Mouse (Mus musculus) spleen, adult 2 months (tissue): ENCODE data around the gene Fdx1l. TPM values are rescaled to one million over a fixed set of nuclear protein-coding genes. Genes with fewer than 3 reads are reported as not detected.
A peak's percentile ranks its signal among the peaks of the same experiment; 100 is the strongest.

Experiments
- DNase-seq, 2 experiments: peaks; one replicate each; pipeline versions ENCODE4 v3.0.0 to v3.0.0-alpha.2; 2012 to 2021; ENCODE audit warnings: low spot score in 2 of 2, low read depth in 1 of 2
- H3K27ac ChIP-seq: fragments of 200-500 bp; 2 replicates; pipeline ENCODE4 v1.5.1; 2012; ENCODE audit warnings: low read length, inconsistent platforms; ENCODE audit not compliant: insufficient read depth
- H3K27me3 ChIP-seq: fragments of 200-500 bp; 2 replicates; pipeline ENCODE4 v1.6.1; 2012; ENCODE audit warnings: mild to moderate bottlenecking, moderate library complexity, low read length, inconsistent platforms; ENCODE audit not compliant: control insufficient read depth, insufficient read depth
- H3K36me3 ChIP-seq: fragments of 200-500 bp; 2 replicates; pipeline ENCODE4 v1.6.1; 2012; ENCODE audit warnings: mild to moderate bottlenecking, low read length, inconsistent platforms; ENCODE audit not compliant: control insufficient read depth, insufficient read depth
- H3K4me1 ChIP-seq: fragments of 200-500 bp; 2 replicates; pipeline ENCODE4 v1.6.1; 2011; ENCODE audit warnings: inconsistent platforms; ENCODE audit not compliant: control insufficient read depth, insufficient read depth, insufficient read length
- H3K4me3 ChIP-seq: fragments of 200-500 bp; 2 replicates; pipeline ENCODE4 v1.5.1; 2011; ENCODE audit warnings: mild to moderate bottlenecking, inconsistent platforms; ENCODE audit not compliant: insufficient read depth, insufficient read length; ENCODE audit errors: extremely low read depth
- CTCF ChIP-seq: fragments of 200-500 bp; IDR thresholded peaks from 2 replicates; pipeline ENCODE4 v1.5.1; 2011; ENCODE audit warnings: mild to moderate bottlenecking, inconsistent platforms; ENCODE audit not compliant: insufficient read depth, insufficient read length, insufficient replicate concordance; ENCODE audit errors: extremely low read depth
- POLR2A ChIP-seq: fragments of 200-500 bp; IDR thresholded peaks from 2 replicates; pipeline ENCODE4 v1.6.1; 2011; ENCODE audit warnings: low read depth, low read length, inconsistent platforms
- WGBS: fragments of 180-500 bp; shearing (Covaris S2); methylation state at CpG from one replicate; pipeline ENCODE4 v1.1.7; 2018; 5-methylcytosine and 5-hydroxymethylcytosine counted together
- polyA plus RNA-seq: library from polyadenylated mRNA; depleted of rRNA; stranded (reverse); fragments of >200 nt; gene quantifications from 2 replicates; pipeline ENCODE4 v1.2.3, GENCODE M21; 2012; rRNA removed

The Fdx1l gene
- polyA plus RNA-seq, result 38.3 and 59.5 TPM in 2 replicates

- peaks cover 6% of the 10 kb centered on the region; the same call in 1 of the 2 replicates for H3K4me1 ChIP-seq
- peak; percentile 64 to 85 for DNase-seq
- TF ChIP-seq CTCF (no peak), POLR2A (peak; percentile 30; the same call in 1 of the 2 replicates)
- 2% methylated on average over 58 of the region's 58 CpGs for WGBS
- peak within 1 kb of the TSS; percentile 26; the same call in 1 of the 2 replicates for H3K27ac ChIP-seq
- H3K4me3 ChIP-seq, result peak within 1 kb of the TSS; percentile 77
- H3K27me3 ChIP-seq, result no peaks in the 10 kb centered on the region
- H3K36me3 ChIP-seq, result peaks cover 10% of the 10 kb centered on the region
Observed at GRCm38 (mm10) chr9:21073044-21073840, at the start of gene Fdx1l, which contains the start of gene Gm49373. Gene Fdx1l (minus strand): TSS chr9:21073614. Gene Gm49373 (minus strand): TSS chr9:21073096.

DNA sequence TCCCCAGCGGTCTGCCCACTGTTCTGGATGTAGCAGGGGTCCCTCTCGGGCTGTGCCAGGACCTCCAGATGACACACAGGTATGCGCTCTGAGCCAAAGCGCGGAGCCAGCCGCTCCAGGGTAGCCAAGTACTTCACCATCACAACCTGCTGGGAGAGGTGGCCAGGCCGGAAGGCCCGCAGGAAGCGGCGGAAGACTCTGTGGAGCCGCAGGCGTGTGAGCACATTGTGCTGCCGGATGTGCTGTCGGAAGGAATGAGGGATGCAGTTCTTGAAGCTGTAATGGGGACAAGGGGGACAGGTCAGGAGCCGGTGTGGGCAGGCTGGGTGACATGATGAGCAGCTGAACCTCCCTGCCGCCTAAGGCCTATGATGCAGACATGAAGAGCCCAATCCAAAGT, 48.1 kb upstream of the Fdx1l start:
- WGBS, result 94% methylated on average over 16 of the region's 16 CpGs
- no peak for DNase-seq
- TF ChIP-seq POLR2A (no peak), CTCF (no peak)

DNA sequence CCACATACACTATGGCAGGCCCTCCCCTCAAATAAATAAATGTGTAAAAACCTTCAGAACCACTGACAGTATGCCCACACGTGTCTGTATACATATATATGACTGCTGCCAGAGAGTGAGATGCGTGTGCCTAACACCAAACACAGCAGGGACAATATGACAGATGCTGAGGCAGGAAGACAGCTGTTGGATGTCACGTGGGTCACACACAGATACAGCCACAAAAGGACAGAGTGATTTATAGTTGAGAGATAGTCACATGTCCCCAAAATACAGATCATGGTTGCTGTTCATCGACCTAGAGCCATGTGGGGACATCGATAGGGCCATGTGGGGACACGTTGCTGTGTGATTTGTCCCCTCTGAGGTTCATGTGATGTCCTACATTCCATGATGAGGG, 43.7 kb upstream of the Fdx1l start:
- 79% methylated on average over 6 of the region's 6 CpGs for WGBS
- DNase-seq, result no peak
- Histone ChIP-seq H3K36me3 (peaks cover 21% of the 10 kb centered on the region), H3K27ac (no peak overlapping the region), H3K27me3 (no peaks in the 10 kb centered on the region), H3K4me1 (no peaks in the 10 kb centered on the region), H3K4me3 (no peak overlapping the region)
- no peak for TF ChIP-seq POLR2A
- TF ChIP-seq CTCF, result no peak

More for the DNA sequence above, 48.1 kb upstream of the Fdx1l start:
- Histone ChIP-seq H3K27me3 (no peaks in the 10 kb centered on the region), H3K27ac (no peak overlapping the region), H3K36me3 (peaks cover 33% of the 10 kb centered on the region), H3K4me3 (no peak overlapping the region), H3K4me1 (no peaks in the 10 kb centered on the region)

GRCm38 (mm10) chr9:21115105-21115504, 41.7 kb upstream of the Fdx1l start:
- H3K36me3 ChIP-seq, result peaks cover 11% of the 10 kb centered on the region
- no peak overlapping the region for H3K4me3 ChIP-seq
- TF ChIP-seq CTCF, result no peak
- TF ChIP-seq POLR2A, result no peak
- 92% methylated on average over 8 of the region's 8 CpGs for WGBS
- H3K4me1 ChIP-seq, result no peaks in the 10 kb centered on the region
- DNase-seq, result no peak
- H3K27ac ChIP-seq, result no peak overlapping the region
- no peaks in the 10 kb centered on the region for H3K27me3 ChIP-seq

- H3K27ac ChIP-seq, result no peak overlapping the region
- DNase-seq, result no peak
- no peaks in the 10 kb centered on the region for H3K27me3 ChIP-seq
- TF ChIP-seq CTCF (no peak), POLR2A (no peak)
- no peak overlapping the region for H3K4me3 ChIP-seq
- 93% methylated on average over 7 of the region's 7 CpGs for WGBS
- H3K36me3 ChIP-seq, result peaks cover 13% of the 10 kb centered on the region
- no peaks in the 10 kb centered on the region for H3K4me1 ChIP-seq
Observed at GRCm38 (mm10) chr9:21114190-21114589, 40.8 kb upstream of the Fdx1l start.

DNA sequence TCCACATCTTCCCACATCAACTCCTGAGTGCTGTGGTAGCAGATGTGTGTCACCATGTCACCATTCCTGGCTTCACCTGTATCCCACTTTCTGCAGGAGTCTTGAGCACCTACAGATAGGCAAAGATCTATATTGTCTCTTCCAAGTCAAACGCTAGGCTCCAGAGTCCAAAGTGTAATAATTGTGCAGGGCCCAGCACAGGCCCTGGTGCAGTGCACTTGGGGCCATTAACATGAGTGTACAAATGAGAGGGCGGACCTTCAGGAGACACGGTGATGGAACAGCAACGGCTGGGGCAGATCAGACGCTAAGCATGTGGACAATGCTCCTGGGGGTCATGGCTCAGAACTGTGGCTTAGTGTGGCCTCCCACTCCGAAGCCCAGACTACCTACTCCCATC, 40.3 kb upstream of the Fdx1l start:
- TF ChIP-seq POLR2A (no peak), CTCF (no peak)
- no peak for DNase-seq
- Histone ChIP-seq H3K27me3 (no peaks in the 10 kb centered on the region), H3K4me3 (no peak overlapping the region), H3K4me1 (no peaks in the 10 kb centered on the region), H3K27ac (no peak overlapping the region), H3K36me3 (peaks cover 16% of the 10 kb centered on the region)
- 94% methylated on average over 6 of the region's 6 CpGs for WGBS

GRCm38 (mm10) chr9:21107607-21108237, 34.3 kb upstream of the Fdx1l start:
- Histone ChIP-seq H3K27me3 (no peaks in the 10 kb centered on the region), H3K27ac (no peak overlapping the region), H3K4me1 (no peaks in the 10 kb centered on the region), H3K36me3 (peaks cover 12% of the 10 kb centered on the region), H3K4me3 (no peak overlapping the region)
- no peak for TF ChIP-seq CTCF
- TF ChIP-seq POLR2A, result no peak
- WGBS, result 89% methylated on average over 23 of the region's 23 CpGs
- DNase-seq, result no peak
